Mouse (Mus musculus) megakaryocyte, embryonic 14.5 days (primary cell): ENCODE results near the gene Tmco2.

Experiments
- FLI1 ChIP-seq: IDR thresholded peaks from 2 replicates; pipeline ENCODE4 v1.6.1; 2012; ENCODE audit warnings: low read length, inconsistent platforms, mixed read lengths
- GATA1 ChIP-seq: IDR thresholded peaks from 3 replicates; pipeline ENCODE4 v1.6.1; 2012; ENCODE audit warnings: mixed read lengths, low read length, inconsistent platforms, borderline replicate concordance

- TF ChIP-seq GATA1 (no peak), FLI1 (no peak)
These were observed at the start of gene Tmco2 for GRCm38 (mm10) chr4:121109126-121109525.
